Mouse (Mus musculus) forebrain, embryonic 13.5 days (tissue): ENCODE measurements at regions not wholly inside any gene's neighbourhood (a gene's known extent, or its start where the extent isn't known, plus 50 kb on each side); places are given as distances from the start of the nearest gene placed in this dataset.
A peak's percentile ranks its signal among the peaks of the same experiment; 100 is the strongest.

Experiments used
- ATAC-seq: fragments of 200-750 bp; cut with Nextera tagmentation; 2 replicates; pipeline ENCODE4 v1.8.0; 2017
- H3K27ac ChIP-seq: fragments of 300-500 bp; sonication (generic); 2 replicates; pipeline ENCODE4 v1.5.1; 2015; ENCODE audit warnings: inconsistent platforms, mild to moderate bottlenecking, moderate library complexity
- H3K27me3 ChIP-seq: fragments of 300-500 bp; sonication (generic); 2 replicates; pipeline ENCODE4 v1.6.1; 2015; ENCODE audit warnings: mild to moderate bottlenecking, inconsistent platforms
- H3K36me3 ChIP-seq: fragments of 300-500 bp; sonication (generic); 2 replicates; pipeline ENCODE4 v1.6.1; 2015; ENCODE audit warnings: mild to moderate bottlenecking, inconsistent platforms; ENCODE audit not compliant: poor library complexity, severe bottlenecking
- H3K4me1 ChIP-seq: fragments of 300-500 bp; sonication (generic); 2 replicates; pipeline ENCODE4 v1.6.1; 2015; ENCODE audit warnings: inconsistent platforms
- H3K4me2 ChIP-seq: fragments of 300-500 bp; sonication (generic); 2 replicates; pipeline ENCODE4 v1.6.1; 2015; ENCODE audit warnings: inconsistent platforms, mild to moderate bottlenecking, moderate library complexity
- H3K4me3 ChIP-seq: fragments of 300-500 bp; sonication (generic); 2 replicates; pipeline ENCODE4 v1.5.1; 2015; ENCODE audit warnings: mild to moderate bottlenecking, inconsistent platforms
- H3K9ac ChIP-seq: fragments of 300-500 bp; sonication (generic); 2 replicates; pipeline ENCODE4 v1.6.1; 2015; ENCODE audit warnings: mild to moderate bottlenecking, inconsistent platforms
- H3K9me3 ChIP-seq: fragments of 300-500 bp; sonication (generic); replicated peaks from 2 replicates; pipeline ENCODE4 v1.6.1; 2016; ENCODE audit warnings: inconsistent platforms
- WGBS: fragments of 180-500 bp; shearing (Covaris S2); methylation state at CpG from one replicate; pipeline ENCODE4 v1.1.7; 2015; 5-methylcytosine and 5-hydroxymethylcytosine counted together

DNA sequence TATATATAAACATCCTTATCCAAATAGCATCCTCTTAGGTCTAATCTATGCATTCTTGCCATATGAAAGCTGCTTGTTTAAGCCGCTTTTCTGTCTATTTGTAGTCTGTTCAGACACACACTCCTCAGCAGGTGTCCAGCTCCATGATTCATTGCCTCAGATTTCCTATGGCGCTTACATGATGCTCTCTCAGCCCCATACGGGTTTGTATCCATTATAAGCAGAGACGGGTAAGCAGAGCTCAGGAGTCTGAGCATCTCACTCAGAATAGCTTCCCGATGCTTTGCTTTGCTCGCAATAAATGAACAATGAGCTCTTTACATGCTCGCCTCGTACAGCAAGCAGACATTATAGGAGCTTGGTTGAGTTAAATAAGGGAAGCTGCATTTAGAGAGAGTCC is 521.3 kb upstream of the Ptbp2 start:
- H3K9me3 ChIP-seq = no peaks in the 10 kb centered on the region
- peaks cover 7% of the 10 kb centered on the region for H3K4me1 ChIP-seq
- no peak overlapping the region; the same call in 1 of the 2 replicates for H3K27ac ChIP-seq
- no peak overlapping the region for H3K9ac ChIP-seq
- no peaks in the 10 kb centered on the region for H3K27me3 ChIP-seq
- H3K4me2 ChIP-seq = no peak overlapping the region
- ATAC-seq = peak; percentile 30; the same call in 1 of the 2 replicates
- WGBS = 27% methylated on average over 8 of the region's 8 CpGs
- no peaks in the 10 kb centered on the region for H3K36me3 ChIP-seq
- no peak overlapping the region for H3K4me3 ChIP-seq
